Mouse (Mus musculus): ENCODE measurements around the gene Gm17268.

DNA sequence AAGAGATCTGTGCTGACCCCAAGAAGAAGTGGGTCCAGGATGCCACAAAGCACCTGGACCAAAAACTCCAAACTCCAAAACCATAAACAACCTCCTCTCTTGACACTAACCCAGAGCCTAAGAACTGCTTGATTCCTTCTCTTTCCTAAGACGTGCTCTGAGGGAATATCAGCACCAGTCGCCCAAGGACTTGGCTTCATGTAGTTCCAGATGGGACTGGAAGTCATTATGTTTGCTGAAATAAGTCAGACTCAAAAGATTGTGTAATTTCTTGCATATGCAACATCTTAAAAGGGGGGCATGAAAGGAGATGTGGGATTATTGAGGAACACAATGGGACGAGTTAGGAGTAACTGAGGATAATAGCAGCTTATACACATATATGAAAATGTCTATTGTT, 23.9 kb upstream of the Gm17268 start:
- TF ChIP-seq CTCF (IDR thresholded peaks at IDR 0.05; ENCODE audit: control insufficient read depth, insufficient read depth, insufficient replicate concordance, low read depth, low read length) (no peak), POLR2A (IDR thresholded peaks at IDR 0.05; ENCODE audit: control insufficient read depth, low read depth, low read length) (no peak)

Measured in testis, adult 2 months (tissue).